Mouse (Mus musculus) embryonic facial prominence, embryonic 14.5 days (tissue): Measurements from ENCODE around the gene Cherp. TPM values are rescaled to one million over a fixed set of nuclear protein-coding genes. Genes with fewer than 3 reads are reported as not detected.

Source experiments
- ATAC-seq: fragments of 200-750 bp; cut with Nextera tagmentation; 2 replicates; pipeline ENCODE4 v1.8.0; 2017; ENCODE audit warnings: low read depth, moderate number of reproducible peaks, moderate TSS enrichment
- DNase-seq: peaks from one replicate; pipeline ENCODE4 v3.0.0-alpha.2; 2015; ENCODE audit warnings: low spot score
- H3K27ac ChIP-seq: fragments of 300-500 bp; sonication (generic); replicated peaks from 2 replicates; pipeline ENCODE4 v1.5.1; 2014; ENCODE audit warnings: low read depth, mild to moderate bottlenecking, low read length, moderate library complexity
- H3K27me3 ChIP-seq: fragments of 300-500 bp; sonication (generic); replicated peaks from 2 replicates; pipeline ENCODE4 v1.6.1; 2014; ENCODE audit warnings: low read length; ENCODE audit not compliant: control insufficient read depth, insufficient read depth
- H3K36me3 ChIP-seq: fragments of 300-500 bp; sonication (generic); 2 replicates; pipeline ENCODE4 v1.6.1; 2014; ENCODE audit warnings: low read length, mixed read lengths; ENCODE audit not compliant: control insufficient read depth, insufficient read depth
- H3K4me1 ChIP-seq: fragments of 300-500 bp; sonication (generic); 2 replicates; pipeline ENCODE4 v1.6.1; 2014; ENCODE audit warnings: antibody characterized with exemption, low read length; ENCODE audit not compliant: control insufficient read depth, insufficient read depth
- H3K4me2 ChIP-seq: fragments of 300-500 bp; sonication (generic); 2 replicates; pipeline ENCODE4 v1.6.1; 2014; ENCODE audit warnings: low read depth, mild to moderate bottlenecking, low read length, moderate library complexity, mixed read lengths
- H3K4me3 ChIP-seq: fragments of 300-500 bp; sonication (generic); 2 replicates; pipeline ENCODE4 v1.5.1; 2014; ENCODE audit warnings: low read depth, mild to moderate bottlenecking, low read length
- H3K9ac ChIP-seq: fragments of 300-500 bp; sonication (generic); 2 replicates; pipeline ENCODE4 v1.6.1; 2014; ENCODE audit warnings: low read depth, mild to moderate bottlenecking, low read length, moderate library complexity, mixed read lengths
- H3K9me3 ChIP-seq: fragments of 300-500 bp; sonication (generic); 2 replicates; pipeline ENCODE4 v1.6.1; 2016; ENCODE audit warnings: low read length; ENCODE audit not compliant: control insufficient read depth
- WGBS: fragments of 180-500 bp; shearing (Covaris S2); extraction: QIAGEN DNeasy Blood & Tissue Kit; methylation state at CpG from one replicate; pipeline ENCODE4 v1.1.7; 2014; 5-methylcytosine and 5-hydroxymethylcytosine counted together
- microRNA-seq: library from miRNA; unstranded; fragments of <30 nt; microRNA quantifications from one replicate; pipeline ENCODE4, GENCODE M21; 2016; ENCODE audit warnings: borderline number of aligned reads
- polyA plus RNA-seq: library from polyadenylated mRNA; unstranded; fragments of >200 nt; fragmentation: Nextera tagmentation; extraction: Ambion mirVana; gene quantifications from 2 replicates; pipeline ENCODE4 v1.2.1, GENCODE M21; 2014

Gene Cherp
- polyA plus RNA-seq, 1 experiment from 2014 or later: 57.4 TPM

DNA sequence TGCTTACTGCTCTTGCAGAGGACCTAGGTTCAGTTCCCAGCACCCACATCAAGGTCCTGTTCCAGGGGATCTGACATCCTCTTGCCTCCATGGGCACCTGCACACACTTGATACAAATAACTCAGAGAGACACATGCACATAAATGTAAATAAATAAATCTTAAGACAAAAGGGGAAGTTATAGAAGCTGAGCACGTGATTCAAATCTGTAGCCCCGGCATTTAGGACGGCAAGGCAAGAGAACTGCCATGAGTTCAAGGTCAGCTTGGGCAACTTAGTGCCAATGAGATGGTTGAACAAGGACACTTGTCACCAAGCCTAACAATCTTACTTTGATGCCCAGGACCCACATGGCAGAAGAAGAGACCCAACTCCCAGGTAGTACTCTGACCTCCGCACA lies 57.0 kb downstream of the Cherp start:
- Histone ChIP-seq H3K4me1 (peaks cover 25% of the 10 kb centered on the region), H3K36me3 (no peaks in the 10 kb centered on the region), H3K4me3 (no peak overlapping the region), H3K9me3 (no peaks in the 10 kb centered on the region), H3K9ac (peak overlapping the region; percentile 34; the same call in 1 of the 2 replicates), H3K27me3 (no peaks in the 10 kb centered on the region), H3K27ac (no peak overlapping the region), H3K4me2 (no peak overlapping the region)
- 96% methylated on average over 4 of the region's 4 CpGs for WGBS
- DNase-seq (no peak), ATAC-seq (no peak)

GRCm38 (mm10) chr8:72415252-72415651 lies 59.8 kb downstream of the Cherp start:
- Histone ChIP-seq H3K4me2 (no peak overlapping the region), H3K27me3 (no peaks in the 10 kb centered on the region), H3K9ac (no peak overlapping the region), H3K27ac (no peak overlapping the region; the same call in 1 of the 2 replicates), H3K9me3 (no peaks in the 10 kb centered on the region), H3K4me1 (peaks cover 22% of the 10 kb centered on the region), H3K36me3 (peaks cover 7% of the 10 kb centered on the region; the same call in 1 of the 2 replicates), H3K4me3 (no peak overlapping the region)
- WGBS: 55% methylated on average over 2 of the region's 2 CpGs
- DNase-seq: no peak
- ATAC-seq: no peak

- 89% methylated on average over 7 of the region's 7 CpGs for WGBS
- Histone ChIP-seq H3K4me2 (no peak overlapping the region), H3K9ac (no peak overlapping the region), H3K27ac (no peak overlapping the region), H3K9me3 (no peaks in the 10 kb centered on the region), H3K36me3 (peaks cover 7% of the 10 kb centered on the region; the same call in 1 of the 2 replicates), H3K27me3 (no peaks in the 10 kb centered on the region), H3K4me3 (no peak overlapping the region), H3K4me1 (peaks cover 15% of the 10 kb centered on the region; the same call in 1 of the 2 replicates)
- DNase-seq (no peak), ATAC-seq (no peak)
These were observed 61.2 kb downstream of the Cherp start for GRCm38 (mm10) chr8:72413839-72414238.

Small RNA genes lying within 50 kb of the gene (microRNA-seq; reads per million reads assigned to microRNA genes)
- 2.2 reads per million, percentile 8 among the genes with 10 or more reads in this experiment for gene Mir7068

Other genes with a start within 250 kb of the Cherp start
- gene Ap1m1, start 235.2 kb downstream of the Cherp start, polyA plus RNA-seq: 85.2 and 107 TPM in 2 replicates
- 23.1 and 26.5 TPM in 2 replicates for gene Gm10282, start 170.0 kb downstream of the Cherp start, polyA plus RNA-seq
- 19.9 and 22.1 TPM in 2 replicates for gene Klf2, start 156.2 kb downstream of the Cherp start, polyA plus RNA-seq
- gene Eps15l1, start 53.8 kb downstream of the Cherp start, polyA plus RNA-seq: 50.2 and 56.4 TPM in 2 replicates
- 1.7 and 2.2 TPM in 2 replicates for gene Calr3, start 31.4 kb downstream of the Cherp start, polyA plus RNA-seq
- gene 1700030K09Rik, start 31.3 kb downstream of the Cherp start, polyA plus RNA-seq: 12.3 and 13.4 TPM in 2 replicates
- gene Slc35e1, start 17.4 kb upstream of the Cherp start, polyA plus RNA-seq: 14.9 and 15.4 TPM in 2 replicates
- gene Med26, start 73.0 kb upstream of the Cherp start, polyA plus RNA-seq: 13.9 and 16.2 TPM in 2 replicates
- gene Smim7, start 95.9 kb upstream of the Cherp start, polyA plus RNA-seq: 100 and 113 TPM in 2 replicates
- 60.1 and 70.6 TPM in 2 replicates for gene Tmem38a, start 96.8 kb upstream of the Cherp start, polyA plus RNA-seq
- 0.17 and 0.29 TPM in 2 replicates for gene Nwd1, start 171.5 kb upstream of the Cherp start, polyA plus RNA-seq
- gene Sin3b, start 248.1 kb upstream of the Cherp start, polyA plus RNA-seq: 183 and 202 TPM in 2 replicates